Mouse (Mus musculus) stomach, postnatal 0 days (tissue): ENCODE results near the gene Cacybp. TPM values are rescaled to one million over a fixed set of nuclear protein-coding genes. Genes with fewer than 3 reads are reported as not detected.

Experiments
- ATAC-seq: fragments of 200-750 bp; cut with Nextera tagmentation; 2 replicates; pipeline ENCODE4 v1.8.0; 2017; ENCODE audit not compliant: low FRiP score, low TSS enrichment
- DNase-seq: peaks from one replicate; pipeline ENCODE4 v3.0.0-alpha.2; 2016; ENCODE audit warnings: low spot score
- H3K27ac ChIP-seq: fragments of 300-500 bp; sonication (generic); replicated peaks from 2 replicates; pipeline ENCODE4 v1.5.1; 2014; ENCODE audit warnings: mild to moderate bottlenecking, control low read depth
- H3K27me3 ChIP-seq: fragments of 300-500 bp; sonication (generic); 2 replicates; pipeline ENCODE4 v1.6.1; 2014; ENCODE audit warnings: low read length; ENCODE audit not compliant: control insufficient read depth, insufficient read depth
- H3K36me3 ChIP-seq: fragments of 300-500 bp; sonication (generic); 2 replicates; pipeline ENCODE4 v1.6.1; 2014; ENCODE audit warnings: low read length, mixed read lengths; ENCODE audit not compliant: control insufficient read depth, insufficient read depth
- H3K4me1 ChIP-seq: fragments of 300-500 bp; sonication (generic); replicated peaks from 2 replicates; pipeline ENCODE4 v1.6.1; 2014; ENCODE audit warnings: antibody characterized with exemption; ENCODE audit not compliant: control insufficient read depth, insufficient read depth
- H3K4me2 ChIP-seq: fragments of 300-500 bp; sonication (generic); replicated peaks from 2 replicates; pipeline ENCODE4 v1.6.1; 2014; ENCODE audit warnings: low read depth, mild to moderate bottlenecking, control low read depth, moderate library complexity
- H3K4me3 ChIP-seq: fragments of 300-500 bp; sonication (generic); 2 replicates; pipeline ENCODE4 v1.5.1; 2014; ENCODE audit warnings: low read depth, low read length, control low read depth
- H3K9ac ChIP-seq: fragments of 300-500 bp; sonication (generic); 2 replicates; pipeline ENCODE4 v1.6.1; 2014; ENCODE audit warnings: mild to moderate bottlenecking, low read length, control low read depth, mixed read lengths
- H3K9me3 ChIP-seq: fragments of 300-500 bp; sonication (generic); 2 replicates; pipeline ENCODE4 v1.6.1; 2016; ENCODE audit warnings: low read length; ENCODE audit not compliant: control insufficient read depth
- CTCF ChIP-seq: IDR thresholded peaks from 2 replicates; pipeline ENCODE4 v1.5.1; 2016; ENCODE audit warnings: antibody characterized with exemption, low read depth, mild to moderate bottlenecking, moderate library complexity
- EP300 ChIP-seq: optimal IDR thresholded peaks from 2 replicates; pipeline ENCODE3; 2016; ENCODE audit warnings: antibody characterized with exemption
- WGBS: fragments of 180-500 bp; shearing (Covaris S2); extraction: QIAGEN DNeasy Blood & Tissue Kit; methylation state at CpG from one replicate; pipeline ENCODE4 v1.1.7; 2014; 5-methylcytosine and 5-hydroxymethylcytosine counted together
- polyA plus RNA-seq: library from polyadenylated mRNA; unstranded; fragments of >200 nt; fragmentation: Nextera tagmentation; extraction: Ambion mirVana; gene quantifications from 2 replicates; pipeline ENCODE4 v1.2.1, GENCODE M21; 2015

Cacybp gene
- polyA plus RNA-seq = 106 and 119 TPM in 2 replicates

DNA sequence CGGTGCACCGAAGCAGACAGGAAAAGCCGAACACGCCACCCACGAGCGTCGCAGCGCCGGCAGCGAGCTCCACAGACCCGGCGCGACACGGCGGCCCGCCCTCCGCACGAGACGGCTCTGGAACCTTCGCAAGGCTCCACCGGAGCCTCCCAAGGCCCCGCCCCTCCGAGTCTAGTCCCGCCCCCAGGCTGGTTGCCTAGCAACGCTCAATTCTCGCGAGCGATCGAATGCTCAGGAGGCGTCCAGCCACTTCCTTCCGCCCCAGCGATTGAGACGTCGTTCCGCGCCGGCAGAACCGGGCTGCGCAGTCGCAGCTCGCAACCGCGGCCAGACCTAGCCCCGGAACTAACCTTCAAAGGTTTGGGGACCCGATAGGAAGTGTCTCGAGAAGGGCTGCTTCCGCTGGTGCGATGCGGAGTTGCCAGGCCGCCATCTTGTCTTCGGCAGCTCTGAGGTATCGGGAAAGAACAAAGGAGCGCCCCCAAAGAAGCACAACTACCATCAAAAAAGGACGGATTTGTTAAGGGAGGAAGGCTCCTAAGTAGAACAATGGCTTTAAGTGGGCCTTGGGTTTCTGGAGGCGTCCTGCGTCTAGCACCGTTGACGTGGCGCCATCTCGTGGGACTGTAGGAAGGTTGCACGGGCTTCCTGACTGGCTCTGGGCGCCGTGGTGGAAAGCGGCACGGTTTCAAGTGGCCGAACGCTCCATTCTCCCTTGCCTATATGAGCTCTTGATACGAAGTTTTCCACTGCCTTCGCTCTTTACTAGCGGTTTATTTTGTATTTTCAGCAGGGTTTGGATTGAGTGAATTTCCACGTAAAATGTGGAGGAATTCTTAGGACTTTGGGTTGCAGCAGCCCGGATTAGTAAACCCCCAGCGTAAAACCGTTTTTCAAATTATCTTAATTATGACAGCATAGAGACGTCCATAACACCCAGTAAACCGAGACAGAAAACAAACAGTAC, at the start of gene Cacybp:
Gene Cacybp, minus strand, starts transcription at position 173 of the 967 bp plus-strand sequence.
- ATAC-seq = peak; percentile 99
- under 1% methylated on average over 76 of the region's 76 CpGs for WGBS

DNA sequence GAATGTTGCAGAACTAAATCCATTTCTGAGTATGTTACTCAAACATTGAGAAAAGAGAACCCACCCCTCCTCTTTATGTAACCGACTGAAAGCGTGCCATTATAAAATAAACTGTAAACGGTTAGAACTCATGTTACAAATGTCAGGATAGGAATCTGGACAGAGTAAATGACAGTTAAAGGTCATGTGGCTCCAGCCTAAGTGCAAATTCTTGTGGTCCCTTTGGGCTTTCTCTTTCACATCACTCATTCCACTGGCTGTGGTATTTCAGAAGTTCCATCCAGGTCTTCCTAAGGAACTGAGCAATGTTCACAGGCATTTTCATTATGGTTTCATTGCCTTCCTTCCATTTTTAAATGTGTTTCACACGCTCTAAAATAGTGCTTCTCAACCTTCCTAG, 49.7 kb upstream of the Cacybp start:
- Histone ChIP-seq H3K27me3 (no peaks in the 10 kb centered on the region), H3K9ac (no peak overlapping the region), H3K4me2 (no peak overlapping the region), H3K4me3 (no peak overlapping the region), H3K36me3 (no peaks in the 10 kb centered on the region), H3K4me1 (no peaks in the 10 kb centered on the region), H3K9me3 (no peaks in the 10 kb centered on the region), H3K27ac (no peak overlapping the region)
- TF ChIP-seq CTCF = no peak
- DNase-seq (no peak), ATAC-seq (no peak)
- WGBS = 43% methylated on average over 4 of the region's 4 CpGs

More for the DNA sequence above, at the start of gene Cacybp:
- H3K4me1 ChIP-seq = peaks cover 4% of the 10 kb centered on the region; the same call in 1 of the 2 replicates
- H3K9ac ChIP-seq = peak within 1 kb of the TSS; percentile 93
- H3K4me2 ChIP-seq = peak within 1 kb of the TSS; percentile 64
- TF ChIP-seq EP300 (peak; percentile 96), CTCF (peak; percentile 87)
- no peaks in the 10 kb centered on the region for H3K36me3 ChIP-seq
- no peaks in the 10 kb centered on the region for H3K9me3 ChIP-seq
- H3K27me3 ChIP-seq = no peaks in the 10 kb centered on the region
- H3K27ac ChIP-seq = peak within 1 kb of the TSS; percentile 93
- peak within 1 kb of the TSS; percentile 96 for H3K4me3 ChIP-seq
- peak; percentile 100 for DNase-seq

DNA sequence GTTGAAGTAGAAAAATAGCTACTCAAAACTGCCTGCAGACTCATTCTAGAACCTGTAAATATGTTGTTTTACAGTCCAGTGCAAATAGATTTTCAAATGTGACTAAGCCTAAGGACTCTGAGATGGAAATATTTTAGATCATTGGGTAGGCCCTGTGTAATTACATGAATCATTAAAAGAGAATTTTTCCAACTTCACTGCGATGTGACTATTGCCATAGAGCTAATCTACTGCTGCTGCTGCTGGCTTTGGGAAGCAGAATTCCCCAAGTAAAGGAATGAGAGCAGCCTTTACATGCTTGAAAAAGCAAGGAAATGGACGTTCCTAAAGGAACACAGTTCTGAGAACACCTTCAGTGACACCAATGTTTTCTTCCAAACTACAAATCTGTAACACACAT, 49.2 kb upstream of the Cacybp start:
- H3K4me2 ChIP-seq = no peak overlapping the region
- no peaks in the 10 kb centered on the region for H3K36me3 ChIP-seq
- H3K4me1 ChIP-seq = no peaks in the 10 kb centered on the region
- no peak overlapping the region for H3K9ac ChIP-seq
- H3K27ac ChIP-seq = no peak overlapping the region
- DNase-seq (no peak), ATAC-seq (no peak)
- no peaks in the 10 kb centered on the region for H3K9me3 ChIP-seq
- no peak overlapping the region for H3K4me3 ChIP-seq
- H3K27me3 ChIP-seq = no peaks in the 10 kb centered on the region
- 48% methylated on average over 2 of the region's 2 CpGs for WGBS
- TF ChIP-seq EP300 (no peak), CTCF (no peak)

DNA sequence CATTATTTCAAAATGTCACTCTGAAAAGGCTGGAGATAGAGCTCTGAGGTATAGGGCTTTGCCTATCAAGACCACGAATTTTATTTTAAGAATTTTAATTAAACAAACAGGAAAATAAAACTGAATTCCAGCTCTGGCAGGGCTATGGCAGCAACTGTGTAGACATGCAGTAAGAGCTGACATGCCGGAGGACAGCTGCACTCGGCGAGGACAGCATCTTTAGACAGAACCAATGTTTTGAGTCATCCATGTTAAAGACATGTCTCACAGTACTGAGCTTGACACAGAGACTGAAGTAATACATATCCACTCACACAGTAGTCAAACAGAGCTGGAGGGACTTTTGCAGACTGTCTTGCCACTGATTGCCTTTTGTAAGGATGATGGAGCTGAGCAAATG, 47.9 kb upstream of the Cacybp start:
- H3K9ac ChIP-seq = no peak overlapping the region
- 66% methylated on average over 4 of the region's 4 CpGs for WGBS
- H3K27ac ChIP-seq = 0 out of 2 replicates have a peak overlapping the region, but pooled peaks have one; percentile 53
- TF ChIP-seq CTCF (no peak), EP300 (no peak)
- H3K9me3 ChIP-seq = no peaks in the 10 kb centered on the region
- H3K36me3 ChIP-seq = no peaks in the 10 kb centered on the region
- no peak overlapping the region for H3K4me2 ChIP-seq
- no peaks in the 10 kb centered on the region for H3K27me3 ChIP-seq
- ATAC-seq = no peak
- no peaks in the 10 kb centered on the region for H3K4me1 ChIP-seq
- DNase-seq = no peak
- no peak overlapping the region for H3K4me3 ChIP-seq

DNA sequence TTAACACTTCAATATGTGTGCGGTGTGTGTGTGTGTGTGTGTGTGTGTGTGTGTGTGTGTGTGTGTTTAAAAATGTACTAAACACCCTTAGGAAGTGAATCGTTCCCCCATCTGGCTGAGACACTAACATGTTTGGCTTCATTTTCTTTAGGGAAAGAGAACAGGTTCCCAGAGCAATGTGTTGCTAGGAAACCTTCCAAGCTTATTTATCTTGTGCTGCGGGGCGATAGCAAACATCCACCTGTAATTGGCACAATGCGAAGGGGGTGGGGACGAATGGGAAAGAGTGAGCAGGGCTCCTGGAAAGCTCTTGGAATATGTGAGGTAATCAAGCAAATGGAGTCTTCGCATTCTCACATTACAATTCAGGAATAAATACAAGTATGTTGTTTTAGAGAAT, 47.2 kb upstream of the Cacybp start:
- no peaks in the 10 kb centered on the region for H3K27me3 ChIP-seq
- 0 out of 2 replicates have a peak, but pooled peaks cover 2% of the 10 kb centered on the region for H3K36me3 ChIP-seq
- no peak for TF ChIP-seq CTCF
- no peak for TF ChIP-seq EP300
- no peak overlapping the region for H3K9ac ChIP-seq
- DNase-seq (peak; percentile 85), ATAC-seq (peak; percentile 82)
- H3K9me3 ChIP-seq = no peaks in the 10 kb centered on the region
- 28% methylated on average over 7 of the region's 7 CpGs for WGBS
- H3K4me3 ChIP-seq = no peak overlapping the region
- no peak overlapping the region for H3K4me2 ChIP-seq
- H3K4me1 ChIP-seq = no peaks in the 10 kb centered on the region
- H3K27ac ChIP-seq = no peak overlapping the region

DNA sequence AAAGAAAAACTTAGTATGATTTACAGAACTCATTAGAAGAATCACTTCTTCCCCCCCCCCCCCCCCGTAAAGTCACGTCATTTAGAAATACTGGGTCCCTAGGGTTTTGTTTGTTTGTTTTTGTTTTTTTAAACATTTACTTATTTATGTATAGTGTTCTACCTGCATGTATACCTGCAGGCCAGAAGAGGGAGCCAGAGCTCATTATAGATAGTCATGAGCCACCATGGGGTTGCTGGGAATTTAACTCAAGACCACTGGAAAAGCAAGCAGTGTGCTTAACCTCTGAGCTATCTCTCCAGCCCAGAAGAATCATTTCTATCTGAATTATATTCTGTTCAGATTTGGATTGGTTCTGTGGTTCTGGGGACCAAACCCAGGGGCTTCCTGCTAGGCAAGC, 40.4 kb upstream of the Cacybp start:
- Histone ChIP-seq H3K27ac (no peak overlapping the region), H3K36me3 (0 out of 2 replicates have a peak, but pooled peaks cover 2% of the 10 kb centered on the region), H3K4me1 (no peaks in the 10 kb centered on the region), H3K27me3 (no peaks in the 10 kb centered on the region), H3K4me2 (no peak overlapping the region), H3K9ac (no peak overlapping the region), H3K4me3 (no peak overlapping the region), H3K9me3 (no peaks in the 10 kb centered on the region)
- TF ChIP-seq CTCF = peak; percentile 34
- TF ChIP-seq EP300 = no peak
- 88% methylated on average over 2 of the region's 2 CpGs for WGBS
- no peak for ATAC-seq
- DNase-seq = no peak
